Mouse (Mus musculus): ENCODE measurements at regions not wholly inside any gene's neighbourhood (a gene's known extent, or its start where the extent isn't known, plus 50 kb on each side); places are given as distances from the start of the nearest gene placed in this dataset.

GRCm38 (mm10) chr13:54884709-54885460, 64.3 kb upstream of the Unc5a start:
- H3K27ac ChIP-seq (ENCODE audit: control insufficient read depth, insufficient read depth, low read depth, low read length) = no peak overlapping the region
- H3K4me3 ChIP-seq (ENCODE audit: control insufficient read depth, low read depth, low read length) = no peak overlapping the region
- H3K36me3 ChIP-seq (ENCODE audit: control insufficient read depth, insufficient read depth, low read length) = no peaks in the 10 kb centered on the region
- no peak for TF ChIP-seq CTCF (IDR thresholded peaks at IDR 0.05; ENCODE audit: control insufficient read depth, insufficient read depth, insufficient replicate concordance, low read depth, low read length)
- no peak for TF ChIP-seq POLR2A (IDR thresholded peaks at IDR 0.05; ENCODE audit: control insufficient read depth, low read depth, low read length)
- H3K27me3 ChIP-seq (ENCODE audit: control insufficient read depth, insufficient read depth, low read length) = no peaks in the 10 kb centered on the region
- H3K4me1 ChIP-seq (ENCODE audit: control insufficient read depth, insufficient read depth, low read length) = peaks cover 13% of the 10 kb centered on the region

GRCm38 (mm10) chr13:54887366-54887921, 61.8 kb upstream of the Unc5a start:
- no peaks in the 10 kb centered on the region for H3K27me3 ChIP-seq (ENCODE audit: control insufficient read depth, insufficient read depth, low read length)
- no peaks in the 10 kb centered on the region for H3K36me3 ChIP-seq (ENCODE audit: control insufficient read depth, insufficient read depth, low read length)
- peak overlapping the region; percentile 74 for H3K4me3 ChIP-seq (ENCODE audit: control insufficient read depth, low read depth, low read length)
- peaks cover 13% of the 10 kb centered on the region for H3K4me1 ChIP-seq (ENCODE audit: control insufficient read depth, insufficient read depth, low read length)
- TF ChIP-seq POLR2A (IDR thresholded peaks at IDR 0.05; ENCODE audit: control insufficient read depth, low read depth, low read length) = peak; percentile 54; the same call in 1 of the 2 replicates
- no peak for TF ChIP-seq CTCF (IDR thresholded peaks at IDR 0.05; ENCODE audit: control insufficient read depth, insufficient read depth, insufficient replicate concordance, low read depth, low read length)
- no peak overlapping the region for H3K27ac ChIP-seq (ENCODE audit: control insufficient read depth, insufficient read depth, low read depth, low read length)

GRCm38 (mm10) chr13:54888021-54888420, 61.2 kb upstream of the Unc5a start:
- Histone ChIP-seq H3K27ac (ENCODE audit: control insufficient read depth, insufficient read depth, low read depth, low read length) (no peak overlapping the region), H3K27me3 (ENCODE audit: control insufficient read depth, insufficient read depth, low read length) (no peaks in the 10 kb centered on the region), H3K4me1 (ENCODE audit: control insufficient read depth, insufficient read depth, low read length) (peaks cover 13% of the 10 kb centered on the region), H3K4me3 (ENCODE audit: control insufficient read depth, low read depth, low read length) (peak overlapping the region; percentile 74), H3K36me3 (ENCODE audit: control insufficient read depth, insufficient read depth, low read length) (no peaks in the 10 kb centered on the region)
- TF ChIP-seq POLR2A (IDR thresholded peaks at IDR 0.05; ENCODE audit: control insufficient read depth, low read depth, low read length) (no peak), CTCF (IDR thresholded peaks at IDR 0.05; ENCODE audit: control insufficient read depth, insufficient read depth, insufficient replicate concordance, low read depth, low read length) (no peak)

GRCm38 (mm10) chr13:54889684-54890399, 59.4 kb upstream of the Unc5a start:
- Histone ChIP-seq H3K4me3 (ENCODE audit: control insufficient read depth, low read depth, low read length) (no peak overlapping the region), H3K27me3 (ENCODE audit: control insufficient read depth, insufficient read depth, low read length) (no peaks in the 10 kb centered on the region), H3K27ac (ENCODE audit: control insufficient read depth, insufficient read depth, low read depth, low read length) (no peak overlapping the region), H3K4me1 (ENCODE audit: control insufficient read depth, insufficient read depth, low read length) (peaks cover 13% of the 10 kb centered on the region), H3K36me3 (ENCODE audit: control insufficient read depth, insufficient read depth, low read length) (no peaks in the 10 kb centered on the region)
- no peak for TF ChIP-seq POLR2A (IDR thresholded peaks at IDR 0.05; ENCODE audit: control insufficient read depth, low read depth, low read length)
- TF ChIP-seq CTCF (IDR thresholded peaks at IDR 0.05; ENCODE audit: control insufficient read depth, insufficient read depth, insufficient replicate concordance, low read depth, low read length) = peak; percentile 24; the same call in 1 of the 2 replicates

- peaks cover 5% of the 10 kb centered on the region for H3K4me1 ChIP-seq (ENCODE audit: control insufficient read depth, insufficient read depth, low read length)
- no peak overlapping the region for H3K27ac ChIP-seq (ENCODE audit: control insufficient read depth, insufficient read depth, low read depth, low read length)
- H3K36me3 ChIP-seq (ENCODE audit: control insufficient read depth, insufficient read depth, low read length) = no peaks in the 10 kb centered on the region
- no peak for TF ChIP-seq POLR2A (IDR thresholded peaks at IDR 0.05; ENCODE audit: control insufficient read depth, low read depth, low read length)
- no peak for TF ChIP-seq CTCF (IDR thresholded peaks at IDR 0.05; ENCODE audit: control insufficient read depth, insufficient read depth, insufficient replicate concordance, low read depth, low read length)
- no peak overlapping the region for H3K4me3 ChIP-seq (ENCODE audit: control insufficient read depth, low read depth, low read length)
- no peaks in the 10 kb centered on the region for H3K27me3 ChIP-seq (ENCODE audit: control insufficient read depth, insufficient read depth, low read length)
Observed at GRCm38 (mm10) chr13:54892572-54892971, 56.6 kb upstream of the Unc5a start.

GRCm38 (mm10) chr13:54893651-54894050, 55.6 kb upstream of the Unc5a start:
- no peak for TF ChIP-seq POLR2A (IDR thresholded peaks at IDR 0.05; ENCODE audit: control insufficient read depth, low read depth, low read length)
- TF ChIP-seq CTCF (IDR thresholded peaks at IDR 0.05; ENCODE audit: control insufficient read depth, insufficient read depth, insufficient replicate concordance, low read depth, low read length) = no peak
- Histone ChIP-seq H3K4me1 (ENCODE audit: control insufficient read depth, insufficient read depth, low read length) (no peaks in the 10 kb centered on the region), H3K4me3 (ENCODE audit: control insufficient read depth, low read depth, low read length) (no peak overlapping the region)

GRCm38 (mm10) chr13:54895981-54896380, 53.2 kb upstream of the Unc5a start:
- Histone ChIP-seq H3K36me3 (ENCODE audit: control insufficient read depth, insufficient read depth, low read length) (no peaks in the 10 kb centered on the region), H3K4me1 (ENCODE audit: control insufficient read depth, insufficient read depth, low read length) (no peaks in the 10 kb centered on the region), H3K4me3 (ENCODE audit: control insufficient read depth, low read depth, low read length) (no peak overlapping the region), H3K27me3 (ENCODE audit: control insufficient read depth, insufficient read depth, low read length) (no peaks in the 10 kb centered on the region), H3K27ac (ENCODE audit: control insufficient read depth, insufficient read depth, low read depth, low read length) (no peak overlapping the region)
- TF ChIP-seq CTCF (IDR thresholded peaks at IDR 0.05; ENCODE audit: control insufficient read depth, insufficient read depth, insufficient replicate concordance, low read depth, low read length) = no peak
- TF ChIP-seq POLR2A (IDR thresholded peaks at IDR 0.05; ENCODE audit: control insufficient read depth, low read depth, low read length) = no peak

More at GRCm38 (mm10) chr13:54893651-54894050, 55.6 kb upstream of the Unc5a start:
- Histone ChIP-seq H3K27ac (ENCODE audit: control insufficient read depth, insufficient read depth, low read depth, low read length) (no peak overlapping the region), H3K36me3 (ENCODE audit: control insufficient read depth, insufficient read depth, low read length) (no peaks in the 10 kb centered on the region), H3K27me3 (ENCODE audit: control insufficient read depth, insufficient read depth, low read length) (no peaks in the 10 kb centered on the region)

All from testis, adult 2 months (tissue).